ENCODE assay signal across 34 mouse cellular contexts in genomic region chr13:98182330-98182729, GRCm38 (mm10). TPM values are rescaled to one million over a fixed set of nuclear protein-coding genes. Genes with fewer than 3 reads are reported as not detected.
DNase-seq lines count a peak whose midpoint lies in the region; ATAC-seq and TF ChIP-seq lines count a peak whose summit lies in the region.
"Had no signal": no experiment of that assay in that cellular context is flagged by ENCODE, and none has a peak within 500 bp of the region (broad histone marks: within the 10 kb centered on the region; RNA-seq: fewer than 3 reads in every experiment).

No protein-coding gene starts in this region.

- peak overlapping the region; percentile 78 for H3K27ac ChIP-seq in layer of hippocampus, adult 2 months
- H3K27ac ChIP-seq in ES-E14 (ENCODE audit: insufficient read depth, low read depth, low read length, poor library complexity, severe bottlenecking): peak overlapping the region; percentile 33; the same call in 1 of the 2 replicates
- peak overlapping the region; percentile 47; the same call in 1 of the 2 replicates for H3K27ac ChIP-seq in forebrain, embryonic 16.5 days (ENCODE audit: low read length)
- H3K27ac ChIP-seq: embryonic facial prominence, embryonic 12.5 days; hindbrain, embryonic 12.5 days; hindbrain, postnatal 0 days; intestine, embryonic 15.5 days; limb, embryonic 12.5 days; macrophage; midbrain, embryonic 10.5 days; midbrain, embryonic 15.5 days had no signal

- no peak overlapping the region for H3K4me2 ChIP-seq in forebrain, embryonic 16.5 days (ENCODE audit: low read length)
- H3K4me2 ChIP-seq: embryonic facial prominence, embryonic 12.5 days; heart, embryonic 11.5 days; hindbrain, embryonic 12.5 days; intestine, embryonic 15.5 days; limb, embryonic 12.5 days; liver, embryonic 11.5 days; midbrain, embryonic 15.5 days had no signal

- H3K4me1 ChIP-seq in ES-E14 (ENCODE audit: control insufficient read depth in 2 of 2, insufficient read depth in 2 of 2, low read length in 2 of 2, poor library complexity in 1 of 2): peaks cover 5 to 16% of the 10 kb centered on the region in 2 experiments; a peak in 3 of 4 replicates
- H3K4me1 ChIP-seq in forebrain, embryonic 16.5 days (replicated peaks; ENCODE audit: control insufficient read depth, insufficient read depth, low read length): peaks cover 7% of the 10 kb centered on the region
- no peaks in the 10 kb centered on the region for H3K4me1 ChIP-seq in lung, adult 2 months (ENCODE audit: control insufficient read depth, insufficient read depth, low read length)
- H3K4me1 ChIP-seq: intestine, embryonic 15.5 days had no signal

- H3K27me3 ChIP-seq in forebrain, embryonic 16.5 days (replicated peaks; ENCODE audit: control insufficient read depth, insufficient read depth, low read length): 0 out of 2 replicates have a peak, but pooled peaks cover 5% of the 10 kb centered on the region
- H3K27me3 ChIP-seq: embryonic facial prominence, embryonic 12.5 days; hindbrain, embryonic 12.5 days; intestine, embryonic 15.5 days; limb, embryonic 12.5 days; midbrain, embryonic 15.5 days had no signal

- no peak for TF ChIP-seq POLR2A in lung, adult 2 months (IDR thresholded peaks at IDR 0.05; ENCODE audit: borderline replicate concordance, extremely low read depth, low read depth, low read length)

- WGBS in forebrain, embryonic 16.5 days: 66% methylated on average over 11 of the region's 11 CpGs
- 87% methylated on average over 11 of the region's 11 CpGs for WGBS in lung, adult 2 months

- ATAC-seq in forebrain, embryonic 16.5 days: peak; percentile 80
- ATAC-seq: activated CD4-positive, CD25-positive, alpha-beta regulatory T cell, adult 4 months; hindbrain, postnatal 0 days; midbrain, embryonic 15.5 days had no signal

- no peaks in the 10 kb centered on the region for H3K9me3 ChIP-seq in ES-E14 (ENCODE audit: control insufficient read depth, insufficient read depth, low read depth, low read length)
- no peaks in the 10 kb centered on the region for H3K9me3 ChIP-seq in forebrain, embryonic 16.5 days (ENCODE audit: control insufficient read depth, low read length)
- H3K9me3 ChIP-seq: embryonic facial prominence, embryonic 12.5 days; hindbrain, embryonic 12.5 days; intestine, embryonic 15.5 days; limb, embryonic 12.5 days; midbrain, embryonic 10.5 days; midbrain, embryonic 15.5 days had no signal

- in situ Hi-C loops in ES-E14 (cut with MboI; ENCODE audit: low sequenced_read_pairs in 2 of 2, unreplicated experiment in 2 of 2): no loop called here

- H3K9ac ChIP-seq in ES-E14 (ENCODE audit: insufficient read depth, low read depth, low read length, poor library complexity, severe bottlenecking): no peak overlapping the region
- no peak overlapping the region for H3K9ac ChIP-seq in forebrain, embryonic 16.5 days (replicated peaks; ENCODE audit: low read depth, low read length)
- H3K9ac ChIP-seq: embryonic facial prominence, embryonic 12.5 days; hindbrain, embryonic 12.5 days; intestine, embryonic 15.5 days; limb, embryonic 12.5 days; midbrain, embryonic 15.5 days had no signal

- no peak overlapping the region for H3K4me3 ChIP-seq in layer of hippocampus, adult 2 months
- no peak overlapping the region for H3K4me3 ChIP-seq in ES-E14 (ENCODE audit: insufficient read depth in 1 of 2, low read depth in 1 of 2, low read length in 2 of 2, poor library complexity in 1 of 2, severe bottlenecking in 1 of 2)
- H3K4me3 ChIP-seq in forebrain, embryonic 16.5 days (replicated peaks; ENCODE audit: low read length): no peak overlapping the region
- H3K4me3 ChIP-seq in lung, adult 2 months (replicated peaks; ENCODE audit: extremely low read depth, low read depth, low read length): no peak overlapping the region
- H3K4me3 ChIP-seq: embryonic facial prominence, embryonic 12.5 days; hindbrain, embryonic 12.5 days; intestine, embryonic 15.5 days; limb, embryonic 12.5 days; midbrain, embryonic 10.5 days; midbrain, embryonic 15.5 days had no signal

- H3K36me3 ChIP-seq in ES-E14 (ENCODE audit: control insufficient read depth, insufficient read depth, low read length, poor library complexity, severe bottlenecking): no peaks in the 10 kb centered on the region; the same call in 1 of the 2 replicates
- H3K36me3 ChIP-seq in forebrain, embryonic 16.5 days (ENCODE audit: control insufficient read depth, insufficient read depth): no peaks in the 10 kb centered on the region
- H3K36me3 ChIP-seq: embryonic facial prominence, embryonic 12.5 days; hindbrain, embryonic 12.5 days; intestine, embryonic 15.5 days; limb, embryonic 12.5 days; midbrain, embryonic 10.5 days; midbrain, embryonic 15.5 days had no signal

- peak in 1 of 2 experiments; percentile 42 for DNase-seq in layer of hippocampus, adult 2 months (ENCODE audit: low spot score in 2 of 2)
- no peak for DNase-seq in layer of hippocampus, postnatal 25 days (ENCODE audit: extremely low spot score in 1 of 2, low spot score in 1 of 2)
- DNase-seq in ES-E14 (ENCODE audit: low read depth, low spot score): no peak
- peak; percentile 53 for DNase-seq in brain, adult 2 months (ENCODE audit: low read depth, low spot score)
- DNase-seq in lung, adult 2 months: no peak
- no peak for DNase-seq in embryo, embryonic 10 days (ENCODE audit: low spot score)
- DNase-seq: adrenal gland, adult 2 months; adrenal gland, postnatal 36 days; B cell, adult 2 months; cerebellum, adult 11 months; cerebellum, adult 9-10 months; cerebellum, postnatal 36 days; embryo, embryonic 11 days; gastrocnemius, postnatal 25 days; heart, adult 18-20 months; heart, postnatal 36 days; kidney, adult 2 months; kidney, postnatal 4 days; right cerebral cortex, postnatal 25 days; spleen, adult 18-20 months; thymus, postnatal 14 days had no signal

- no peak for TF ChIP-seq CTCF in layer of hippocampus, adult 2 months (conservative IDR thresholded peaks at IDR 0.05)
- no peak for TF ChIP-seq CTCF in lung, adult 2 months (IDR thresholded peaks at IDR 0.05; ENCODE audit: insufficient read depth, low read length)

TF ChIP-seq in ES-E14, 5 proteins besides CTCF, POLR2A, EP300 and RAD21:
- TF ChIP-seq ZC3H11A (IDR thresholded peaks at IDR 0.05; ENCODE audit: borderline replicate concordance, low read depth, low read length): no peak
TF ChIP-seq in ES-E14: peak in this region for 0.

RNA-seq across cellular contexts. Expression of gene Arhgef28, which starts 23.9 kb away (rescaled TPM):
- total RNA-seq in layer of hippocampus, adult 2 months (2021): 100 to 1,000 TPM; 103 to 110 TPM
- total RNA-seq in layer of hippocampus, postnatal 25 days (2021): 10 to 100 TPM; 90.3 to 90.9 TPM
- total RNA-seq in ES-E14 (2012; rRNA removed): 13.3 and 19.0 TPM in 2 replicates
- 16.3 and 17.3 TPM in 2 replicates for polyA plus RNA-seq in forebrain, embryonic 16.5 days (2015; fragmentation: Nextera tagmentation; extraction: Ambion mirVana)
- 14.6 and 16.0 TPM in 2 replicates for polyA plus RNA-seq in lung, adult 2 months (2012; rRNA removed)
- total RNA-seq: neutrophil, adult 5-6 weeks had no signal
- polyA plus RNA-seq: macrophage had no signal
